Mouse (Mus musculus) forebrain, embryonic 15.5 days (tissue): ENCODE measurements at regions not wholly inside any gene's neighbourhood (a gene's known extent, or its start where the extent isn't known, plus 50 kb on each side); places are given as distances from the start of the nearest gene placed in this dataset.

Experiments used
- ATAC-seq: fragments of 200-750 bp; cut with Nextera tagmentation; replicated peaks from 2 replicates; pipeline ENCODE4 v1.8.0; 2017; ENCODE audit warnings: mild to moderate bottlenecking, moderate TSS enrichment, moderate library complexity
- H3K27ac ChIP-seq: fragments of 300-500 bp; sonication (generic); replicated peaks from 2 replicates; pipeline ENCODE4 v1.5.1; 2015; ENCODE audit warnings: mild to moderate bottlenecking, inconsistent platforms
- H3K27me3 ChIP-seq: fragments of 300-500 bp; sonication (generic); 2 replicates; pipeline ENCODE4 v1.6.1; 2015; ENCODE audit warnings: inconsistent platforms
- H3K36me3 ChIP-seq: fragments of 300-500 bp; sonication (generic); 2 replicates; pipeline ENCODE4 v1.6.1; 2015; ENCODE audit warnings: mild to moderate bottlenecking, inconsistent platforms
- H3K4me1 ChIP-seq: fragments of 300-500 bp; sonication (generic); 2 replicates; pipeline ENCODE4 v1.6.1; 2015; ENCODE audit warnings: inconsistent platforms
- H3K4me2 ChIP-seq: fragments of 300-500 bp; sonication (generic); replicated peaks from 2 replicates; pipeline ENCODE4 v1.6.1; 2015; ENCODE audit warnings: mild to moderate bottlenecking, inconsistent platforms
- H3K4me3 ChIP-seq: fragments of 300-500 bp; sonication (generic); 2 replicates; pipeline ENCODE4 v1.5.1; 2015; ENCODE audit warnings: mild to moderate bottlenecking, inconsistent platforms
- H3K9ac ChIP-seq: fragments of 300-500 bp; sonication (generic); replicated peaks from 2 replicates; pipeline ENCODE4 v1.6.1; 2015; ENCODE audit warnings: mild to moderate bottlenecking, inconsistent platforms
- H3K9me3 ChIP-seq: fragments of 300-500 bp; sonication (generic); 2 replicates; pipeline ENCODE4 v1.6.1; 2016; ENCODE audit warnings: inconsistent platforms
- WGBS: fragments of 180-500 bp; shearing (Covaris S2); methylation state at CpG from one replicate; pipeline ENCODE4 v1.1.7; 2015; ENCODE audit warnings: mixed read lengths; 5-methylcytosine and 5-hydroxymethylcytosine counted together

- no peaks in the 10 kb centered on the region for H3K9me3 ChIP-seq
- no peaks in the 10 kb centered on the region for H3K36me3 ChIP-seq
- no peak overlapping the region for H3K4me2 ChIP-seq
- H3K4me1 ChIP-seq, result no peaks in the 10 kb centered on the region
- H3K9ac ChIP-seq, result no peak overlapping the region
- H3K27ac ChIP-seq, result no peak overlapping the region
- ATAC-seq, result no peak
- H3K4me3 ChIP-seq, result no peak overlapping the region
- no peaks in the 10 kb centered on the region for H3K27me3 ChIP-seq
- WGBS, result 89% methylated on average over 2 of the region's 2 CpGs
Measured at GRCm38 (mm10) chr4:75537787-75538186, 259.7 kb upstream of the Dmac1 start.

- no peaks in the 10 kb centered on the region for H3K36me3 ChIP-seq
- H3K9me3 ChIP-seq, result no peaks in the 10 kb centered on the region
- H3K27ac ChIP-seq, result no peak overlapping the region
- no peak overlapping the region for H3K4me3 ChIP-seq
- H3K27me3 ChIP-seq, result no peaks in the 10 kb centered on the region
- no peak overlapping the region for H3K9ac ChIP-seq
- no peaks in the 10 kb centered on the region for H3K4me1 ChIP-seq
- H3K4me2 ChIP-seq, result no peak overlapping the region
- ATAC-seq, result no peak
- 89% methylated on average over 7 of the region's 7 CpGs for WGBS
Measured at GRCm38 (mm10) chr4:75535067-75535466, 257.0 kb upstream of the Dmac1 start.

GRCm38 (mm10) chr4:75529607-75530006 lies 251.5 kb upstream of the Dmac1 start:
- Histone ChIP-seq H3K9ac (no peak overlapping the region), H3K4me1 (no peaks in the 10 kb centered on the region), H3K4me3 (no peak overlapping the region), H3K27ac (no peak overlapping the region), H3K4me2 (no peak overlapping the region), H3K36me3 (no peaks in the 10 kb centered on the region), H3K27me3 (no peaks in the 10 kb centered on the region), H3K9me3 (no peaks in the 10 kb centered on the region)
- 69% methylated on average over 2 of the region's 2 CpGs for WGBS
- ATAC-seq, result no peak

GRCm38 (mm10) chr4:75517459-75518158 lies 239.5 kb upstream of the Dmac1 start:
- no peak overlapping the region for H3K4me2 ChIP-seq
- H3K36me3 ChIP-seq, result no peaks in the 10 kb centered on the region
- no peak overlapping the region for H3K27ac ChIP-seq
- H3K9me3 ChIP-seq, result no peaks in the 10 kb centered on the region
- no peaks in the 10 kb centered on the region for H3K4me1 ChIP-seq
- no peak for ATAC-seq
- WGBS, result 93% methylated on average over 3 of the region's 3 CpGs
- H3K27me3 ChIP-seq, result no peaks in the 10 kb centered on the region
- H3K9ac ChIP-seq, result no peak overlapping the region
- no peak overlapping the region for H3K4me3 ChIP-seq
